Mouse (Mus musculus) duodenum, adult 2 months (tissue): ENCODE results near the gene Taf8. TPM values are rescaled to one million over a fixed set of nuclear protein-coding genes. Genes with fewer than 3 reads are reported as not detected.

ENCODE experiments used
- polyA plus RNA-seq: library from polyadenylated mRNA; depleted of rRNA; stranded (reverse); fragments of >200 nt; gene quantifications from 2 replicates; pipeline ENCODE4 v1.2.3, GENCODE M21; 2012; ENCODE audit warnings: low replicate concordance; rRNA removed

Taf8 gene
- polyA plus RNA-seq, result 7.9 and 9.1 TPM in 2 replicates

DNA sequence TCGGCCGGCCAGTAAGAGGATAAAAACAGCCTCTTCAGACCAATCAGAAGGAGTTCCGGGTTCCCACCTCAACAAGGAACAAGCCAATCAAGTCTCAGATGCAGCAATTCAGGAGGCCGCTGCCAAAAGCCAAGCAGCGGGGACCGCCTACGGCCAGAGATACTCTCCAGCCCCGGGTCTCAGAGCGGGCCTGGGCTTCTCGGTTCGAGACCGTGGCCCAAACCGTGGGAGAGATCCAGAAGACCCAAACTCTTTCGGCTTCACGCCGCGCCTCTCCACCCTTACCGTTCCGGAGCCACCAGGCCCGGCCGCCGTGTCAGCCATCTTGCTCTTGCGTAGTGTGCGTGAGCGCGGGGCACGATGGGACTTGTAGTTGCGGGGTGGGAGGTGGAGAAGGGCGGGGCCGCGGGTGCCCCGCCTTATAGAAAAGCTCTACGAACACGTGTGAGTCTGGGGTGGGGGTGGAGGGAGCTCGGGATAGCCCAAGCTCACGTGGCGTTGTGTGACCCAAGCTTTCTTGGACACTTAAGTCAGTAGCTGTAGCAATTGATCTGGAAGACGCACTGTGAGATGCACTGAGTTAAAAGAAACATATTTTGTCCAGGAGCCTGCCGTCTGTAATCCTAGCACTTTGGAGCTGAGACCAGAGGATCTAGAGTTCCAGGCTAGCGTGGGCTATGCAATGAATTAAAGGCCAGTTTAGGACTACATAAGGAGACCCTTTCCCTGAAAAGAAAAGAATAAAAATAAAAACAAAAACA lies at the start of gene Taf8:
Taf8 (minus strand) TSS at position 347 of the 761 bp plus-strand sequence.

DNA sequence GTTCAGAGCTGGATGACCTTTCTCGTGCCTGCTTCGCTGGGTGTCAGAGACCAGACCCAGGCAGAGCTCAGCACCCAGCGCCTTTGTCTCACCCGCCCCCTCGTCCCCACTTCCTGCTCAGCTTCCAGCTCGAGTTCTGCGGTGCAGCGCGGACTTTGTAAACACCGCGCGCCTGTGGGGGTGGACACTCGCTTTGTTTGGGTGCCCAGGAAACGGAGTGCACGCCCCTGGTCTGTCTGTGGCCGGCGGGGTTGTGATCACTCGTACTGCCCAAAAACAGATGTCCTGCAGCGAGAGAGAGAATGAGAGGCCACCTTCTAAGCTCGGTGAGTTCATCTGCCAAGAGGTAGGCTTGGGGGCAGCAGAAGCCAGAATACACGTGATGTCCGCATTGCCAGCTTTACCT lies 2.9 kb upstream of the Taf8 start, which contains the start of gene Ccnd3:
Ccnd3 (plus strand) TSS at position 111 of the 406 bp plus-strand sequence.

DNA sequence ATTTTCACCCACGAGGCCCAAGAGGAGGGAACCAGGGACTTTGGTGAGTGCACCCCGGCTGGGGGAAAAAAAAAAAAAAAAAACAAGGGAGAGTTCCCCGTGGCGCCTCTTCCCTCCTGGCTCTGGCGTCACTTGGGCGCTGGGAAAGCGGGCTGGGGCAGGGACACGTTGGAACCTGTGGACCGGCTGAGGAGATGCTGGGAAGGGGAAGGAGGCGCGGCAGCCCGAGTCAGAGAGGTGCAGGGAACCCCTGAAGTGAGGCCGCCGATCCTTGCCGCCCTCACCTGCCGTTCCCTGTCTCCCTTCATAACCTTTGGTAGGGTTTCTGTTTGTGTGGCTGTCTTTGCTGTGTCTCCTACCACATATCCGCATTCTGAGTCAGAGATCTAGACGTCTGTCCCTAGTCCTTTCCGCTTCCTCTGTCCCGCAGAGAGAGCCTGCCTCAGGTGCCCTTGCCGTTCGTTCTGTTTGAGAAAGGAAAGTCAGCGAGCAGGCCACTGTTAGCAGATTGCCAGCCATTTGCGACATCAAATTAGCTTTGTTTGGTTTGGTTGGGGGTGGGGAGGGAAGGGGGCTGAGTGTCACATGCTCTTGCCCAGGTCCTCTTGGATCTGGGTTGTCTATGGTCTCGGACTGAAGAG lies 65.1 kb downstream of the Taf8 start, which contains the start of gene 1700001C19Rik:
1700001C19Rik (minus strand) TSS at position 470 of the 641 bp plus-strand sequence.

DNA sequence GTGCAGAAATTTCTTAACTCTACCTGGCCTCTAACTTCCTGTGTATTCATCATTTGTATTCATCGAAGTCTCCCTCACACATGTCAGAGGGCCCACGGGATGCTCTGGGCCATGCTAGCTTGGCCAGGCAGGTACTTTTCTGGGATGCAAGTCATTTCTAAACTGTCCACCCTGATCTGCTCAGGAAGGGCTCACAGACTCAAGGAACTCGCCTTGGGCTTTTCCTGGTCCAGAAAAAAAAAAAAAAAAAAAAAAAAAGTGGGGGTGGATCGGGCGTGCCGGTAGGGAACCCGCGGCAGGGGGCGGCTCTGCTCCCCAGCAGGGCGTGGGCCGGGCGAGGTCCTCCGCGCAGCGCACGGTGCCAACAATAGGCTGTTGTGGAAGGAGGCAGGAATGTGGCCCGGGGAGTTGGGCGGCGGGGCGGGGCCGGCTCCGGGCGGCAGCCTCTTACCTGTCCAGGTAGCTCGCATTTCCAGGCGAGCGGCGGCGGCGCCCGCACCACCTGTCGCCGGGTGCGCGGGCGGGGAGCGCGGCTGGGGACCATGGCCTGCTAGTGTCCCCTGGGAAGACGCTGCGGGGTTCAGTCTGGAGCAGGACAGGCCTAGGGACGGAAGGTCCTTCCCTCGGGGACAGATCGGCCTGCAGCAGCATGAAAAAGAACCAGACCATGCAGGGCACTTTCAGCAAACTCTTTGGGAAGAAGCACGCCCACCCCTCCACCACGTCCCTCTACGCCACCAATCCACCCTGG lies 65.8 kb downstream of the Taf8 start, which contains the start of gene AI661453:
AI661453 (plus strand) TSS at position 460 of the 751 bp plus-strand sequence.

Other genes starting within 250 kb of the Taf8 start
- gene Mrps10, start 133.4 kb downstream of the Taf8 start, polyA plus RNA-seq, result 9.9 and 14.2 TPM in 2 replicates
- gene Guca1b, start 116.9 kb downstream of the Taf8 start, polyA plus RNA-seq, result 0.61 and 1.0 TPM in 2 replicates
- gene Guca1a, start 101.7 kb downstream of the Taf8 start, polyA plus RNA-seq, result 2.0 and 4.0 TPM in 2 replicates
- gene AI661453, start 65.7 kb downstream of the Taf8 start, polyA plus RNA-seq, result 12.2 and 21.8 TPM in 2 replicates
- 0.13 and 0.34 TPM in 2 replicates for gene 1700001C19Rik, start 64.9 kb downstream of the Taf8 start, polyA plus RNA-seq
- 58.8 and 63.9 TPM in 2 replicates for gene Ccnd3, start 2.8 kb upstream of the Taf8 start, polyA plus RNA-seq
- 3.6 and 4.3 TPM in 2 replicates for gene Bysl, start 109.2 kb upstream of the Taf8 start, polyA plus RNA-seq
- gene Med20, start 109.3 kb upstream of the Taf8 start, polyA plus RNA-seq, result 7.5 and 8.3 TPM in 2 replicates
- 1.2 TPM in 1 of 2 replicates, not detected in the other for gene Gm20517, start 109.3 kb upstream of the Taf8 start, polyA plus RNA-seq
- gene Usp49, start 128.4 kb upstream of the Taf8 start, polyA plus RNA-seq, result 3.6 and 7.2 TPM in 2 replicates
- 98.8 and 100 TPM in 2 replicates for gene Tomm6, start 186.1 kb upstream of the Taf8 start, polyA plus RNA-seq
- gene Frs3, start 186.7 kb upstream of the Taf8 start, polyA plus RNA-seq, result 18.0 and 22.9 TPM in 2 replicates
- gene Gm21981, start 192.2 kb upstream of the Taf8 start, polyA plus RNA-seq, result 0.29 and 0.65 TPM in 2 replicates
- 0.51 and 7.3 TPM in 2 replicates for gene Prickle4, start 192.4 kb upstream of the Taf8 start, polyA plus RNA-seq
- 29.9 and 498 TPM in 2 replicates for gene Pgc, start 224.6 kb upstream of the Taf8 start, polyA plus RNA-seq
- 54.2 and 66.7 TPM in 2 replicates for gene Tfeb, start 234.7 kb upstream of the Taf8 start, polyA plus RNA-seq